Mouse (Mus musculus) intestine, embryonic 15.5 days (tissue): ENCODE results near the gene Gm28635. TPM values are rescaled to one million over a fixed set of nuclear protein-coding genes. Genes with fewer than 3 reads are reported as not detected.

ENCODE experiments used
- ATAC-seq: fragments of 200-750 bp; cut with Nextera tagmentation; 2 replicates; pipeline ENCODE4 v1.8.0; 2017; ENCODE audit warnings: moderate TSS enrichment, moderate library complexity
- H3K27ac ChIP-seq: fragments of 300-500 bp; sonication (generic); 2 replicates; pipeline ENCODE4 v1.5.1; 2015; ENCODE audit warnings: mild to moderate bottlenecking, inconsistent platforms
- H3K27me3 ChIP-seq: fragments of 300-500 bp; sonication (generic); replicated peaks from 2 replicates; pipeline ENCODE4 v1.6.1; 2015; ENCODE audit warnings: inconsistent platforms
- H3K36me3 ChIP-seq: fragments of 300-500 bp; sonication (generic); 2 replicates; pipeline ENCODE4 v1.6.1; 2015; ENCODE audit warnings: inconsistent platforms
- H3K4me1 ChIP-seq: fragments of 300-500 bp; sonication (generic); replicated peaks from 2 replicates; pipeline ENCODE4 v1.6.1; 2015; ENCODE audit warnings: inconsistent platforms
- H3K4me2 ChIP-seq: fragments of 300-500 bp; sonication (generic); replicated peaks from 2 replicates; pipeline ENCODE4 v1.6.1; 2015; ENCODE audit warnings: mild to moderate bottlenecking, inconsistent platforms
- H3K4me3 ChIP-seq: fragments of 300-500 bp; sonication (generic); replicated peaks from 2 replicates; pipeline ENCODE4 v1.5.1; 2015; ENCODE audit warnings: inconsistent platforms
- H3K9ac ChIP-seq: fragments of 300-500 bp; sonication (generic); 2 replicates; pipeline ENCODE4 v1.6.1; 2015; ENCODE audit warnings: inconsistent platforms
- H3K9me3 ChIP-seq: fragments of 300-500 bp; sonication (generic); 2 replicates; pipeline ENCODE4 v1.6.1; 2016; ENCODE audit warnings: inconsistent platforms
- WGBS: fragments of 180-500 bp; shearing (Covaris S2); methylation state at CpG from one replicate; pipeline ENCODE4 v1.1.7; 2015; 5-methylcytosine and 5-hydroxymethylcytosine counted together
- polyA plus RNA-seq: library from polyadenylated mRNA; unstranded; fragments of >200 nt; fragmentation: Nextera tagmentation; extraction: Ambion mirVana; gene quantifications from 2 replicates; pipeline ENCODE4 v1.2.1, GENCODE M21; 2015

The Gm28635 gene
- polyA plus RNA-seq, 1 experiment from 2014 or later: not detected

- Histone ChIP-seq H3K36me3 (peaks cover 17% of the 10 kb centered on the region; the same call in 1 of the 2 replicates), H3K4me1 (no peaks in the 10 kb centered on the region), H3K27me3 (no peaks in the 10 kb centered on the region), H3K4me2 (no peak overlapping the region), H3K9ac (no peak overlapping the region), H3K9me3 (no peaks in the 10 kb centered on the region), H3K4me3 (no peak overlapping the region), H3K27ac (no peak overlapping the region)
- 88% methylated on average over 6 of the region's 6 CpGs for WGBS
- 0 out of 2 replicates have a peak, but pooled peaks have one; percentile 35 for ATAC-seq
Measured at GRCm38 (mm10) chr2:84599270-84599888, 78.5 kb downstream of the Gm28635 start.

DNA sequence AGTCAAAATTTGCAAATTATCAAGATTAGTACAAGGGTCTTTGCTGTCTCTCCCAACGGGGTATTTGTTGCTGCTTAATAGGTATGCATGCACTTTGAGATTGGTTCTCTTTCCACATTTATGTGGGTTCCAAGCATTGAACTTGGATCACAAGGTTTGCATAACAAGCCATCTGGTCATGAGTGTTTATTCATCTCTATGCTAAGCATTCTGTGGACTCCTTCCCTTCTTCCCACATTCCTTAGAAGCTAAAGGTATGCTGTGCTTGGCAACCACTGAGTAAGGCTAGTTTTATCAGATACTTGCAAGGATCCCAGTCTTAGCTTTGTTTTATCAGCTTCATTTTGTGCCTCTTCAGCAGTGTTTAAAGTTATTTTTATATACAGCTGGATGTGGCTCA lies 80.7 kb downstream of the Gm28635 start:
- WGBS: 93% methylated on average over 1 of the region's 1 CpGs
- peaks cover 22% of the 10 kb centered on the region; the same call in 1 of the 2 replicates for H3K36me3 ChIP-seq
- no peaks in the 10 kb centered on the region for H3K4me1 ChIP-seq
- no peak for ATAC-seq
- H3K9me3 ChIP-seq: no peaks in the 10 kb centered on the region
- no peaks in the 10 kb centered on the region for H3K27me3 ChIP-seq
- no peak overlapping the region for H3K4me3 ChIP-seq
- H3K27ac ChIP-seq: no peak overlapping the region
- H3K4me2 ChIP-seq: no peak overlapping the region
- H3K9ac ChIP-seq: no peak overlapping the region

DNA sequence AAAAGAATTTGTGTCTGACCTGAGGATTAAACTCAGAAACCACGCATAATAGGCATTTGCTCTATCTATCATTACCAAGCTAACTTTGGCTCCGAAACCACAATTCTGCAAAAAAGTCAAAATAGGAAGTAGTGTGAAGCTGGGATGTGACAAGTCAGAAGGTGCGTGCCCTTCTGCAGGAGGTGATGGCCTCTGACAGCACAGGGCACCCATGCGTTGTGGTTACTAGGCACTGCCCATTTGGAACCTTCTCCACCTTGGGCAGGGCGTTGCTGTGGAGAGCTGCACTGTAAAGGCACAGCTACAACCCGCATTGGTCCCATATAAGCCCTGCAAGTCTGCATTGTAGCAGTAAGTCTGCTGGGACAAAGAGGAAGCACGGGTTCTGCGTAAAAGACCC lies 85.0 kb downstream of the Gm28635 start:
- H3K4me2 ChIP-seq: no peak overlapping the region
- 89% methylated on average over 8 of the region's 8 CpGs for WGBS
- no peak overlapping the region for H3K4me3 ChIP-seq
- no peaks in the 10 kb centered on the region for H3K4me1 ChIP-seq
- no peak overlapping the region for H3K9ac ChIP-seq
- no peaks in the 10 kb centered on the region for H3K9me3 ChIP-seq
- 0 out of 2 replicates have a peak, but pooled peaks have one; percentile 57 for ATAC-seq
- no peaks in the 10 kb centered on the region for H3K27me3 ChIP-seq
- peaks cover 18% of the 10 kb centered on the region for H3K36me3 ChIP-seq
- H3K27ac ChIP-seq: no peak overlapping the region

DNA sequence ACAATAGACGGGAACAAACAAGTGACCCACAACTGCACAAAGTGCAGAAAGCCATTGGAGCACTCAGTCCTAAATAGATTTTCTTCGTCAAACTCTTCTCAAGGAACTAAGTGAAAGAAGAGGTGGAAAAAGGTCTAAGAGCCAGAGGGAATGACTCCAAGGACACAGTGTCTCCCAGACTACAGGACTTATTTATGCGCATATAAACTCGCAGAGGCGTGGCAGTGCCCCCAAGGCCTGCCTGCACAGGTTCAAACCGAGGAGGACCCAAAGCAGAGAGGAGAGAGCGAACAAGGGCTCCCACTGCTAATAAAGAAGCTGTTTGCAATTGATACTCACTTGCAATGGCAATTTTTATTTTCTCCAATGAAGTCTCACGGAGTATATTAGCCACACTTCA lies 92.1 kb downstream of the Gm28635 start:
- Histone ChIP-seq H3K4me1 (no peaks in the 10 kb centered on the region), H3K9me3 (no peaks in the 10 kb centered on the region), H3K9ac (no peak overlapping the region), H3K27ac (no peak overlapping the region), H3K4me2 (no peak overlapping the region), H3K27me3 (no peaks in the 10 kb centered on the region), H3K4me3 (no peak overlapping the region), H3K36me3 (peaks cover 6% of the 10 kb centered on the region; the same call in 1 of the 2 replicates)
- ATAC-seq: no peak
- 88% methylated on average over 8 of the region's 8 CpGs for WGBS

GRCm38 (mm10) chr2:84582286-84582685 lies 95.6 kb downstream of the Gm28635 start:
- ATAC-seq: no peak

DNA sequence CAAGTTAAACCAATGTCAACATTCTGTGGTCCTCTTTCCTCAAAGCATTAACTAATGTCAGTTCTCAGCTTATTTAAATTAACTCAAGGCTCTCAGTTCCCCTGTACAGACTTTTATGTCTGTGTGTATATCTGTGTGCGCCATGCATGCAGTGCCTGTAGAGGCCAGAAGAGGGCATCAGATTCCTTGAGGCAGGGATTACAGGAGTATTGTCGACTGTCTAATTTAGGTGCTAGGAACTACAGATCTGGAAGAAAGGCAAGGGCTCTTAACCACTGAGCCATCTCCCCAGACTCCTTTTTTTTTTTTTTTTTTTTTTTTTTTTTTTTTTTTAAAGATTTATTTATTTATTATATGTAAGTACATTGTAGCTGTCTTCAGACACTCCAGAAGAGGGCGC lies 96.6 kb downstream of the Gm28635 start:
- Histone ChIP-seq H3K9me3 (no peaks in the 10 kb centered on the region), H3K4me3 (no peak overlapping the region), H3K27ac (no peak overlapping the region), H3K36me3 (no peaks in the 10 kb centered on the region), H3K27me3 (no peaks in the 10 kb centered on the region), H3K4me1 (no peaks in the 10 kb centered on the region), H3K4me2 (no peak overlapping the region), H3K9ac (no peak overlapping the region)
- 89% methylated on average over 2 of the region's 3 CpGs for WGBS
- no peak for ATAC-seq

More at GRCm38 (mm10) chr2:84582286-84582685, 95.6 kb downstream of the Gm28635 start:
- Histone ChIP-seq H3K4me1 (no peaks in the 10 kb centered on the region), H3K27me3 (no peaks in the 10 kb centered on the region), H3K36me3 (peaks cover 2% of the 10 kb centered on the region; the same call in 1 of the 2 replicates), H3K4me3 (no peak overlapping the region), H3K27ac (no peak overlapping the region), H3K4me2 (no peak overlapping the region), H3K9ac (no peak overlapping the region), H3K9me3 (no peaks in the 10 kb centered on the region)
- 83% methylated on average over 5 of the region's 5 CpGs for WGBS

DNA sequence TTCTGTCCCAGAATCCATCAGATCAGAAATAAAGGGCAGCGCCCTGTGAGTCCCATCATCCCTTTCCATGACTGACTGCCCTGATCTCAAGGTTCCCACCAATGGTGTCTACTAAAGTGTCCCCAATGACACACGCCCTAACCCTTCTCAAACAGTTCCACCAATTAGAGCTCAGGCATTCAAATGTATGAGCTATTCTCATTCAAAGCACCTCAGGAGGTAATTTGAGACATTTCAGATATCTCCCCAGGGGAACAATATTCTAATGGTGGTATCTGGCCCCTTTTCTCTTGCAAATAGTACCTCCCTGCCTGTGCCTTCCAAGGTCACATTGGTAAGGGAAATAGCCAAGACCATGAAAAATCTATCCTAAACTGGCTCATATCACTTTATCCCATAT lies 98.5 kb downstream of the Gm28635 start:
- no peak overlapping the region for H3K9ac ChIP-seq
- no peaks in the 10 kb centered on the region for H3K36me3 ChIP-seq
- 95% methylated on average over 2 of the region's 2 CpGs for WGBS
- no peaks in the 10 kb centered on the region for H3K9me3 ChIP-seq
- no peak overlapping the region for H3K27ac ChIP-seq
- no peak overlapping the region for H3K4me3 ChIP-seq
- no peaks in the 10 kb centered on the region for H3K27me3 ChIP-seq
- ATAC-seq: no peak
- H3K4me1 ChIP-seq: no peaks in the 10 kb centered on the region
- H3K4me2 ChIP-seq: no peak overlapping the region

GRCm38 (mm10) chr2:84574130-84574529 lies 103.7 kb downstream of the Gm28635 start:
- no peak for ATAC-seq
- Histone ChIP-seq H3K4me3 (no peak overlapping the region), H3K27me3 (no peaks in the 10 kb centered on the region), H3K4me2 (no peak overlapping the region), H3K27ac (no peak overlapping the region), H3K9me3 (no peaks in the 10 kb centered on the region), H3K9ac (no peak overlapping the region), H3K4me1 (no peaks in the 10 kb centered on the region), H3K36me3 (no peaks in the 10 kb centered on the region)
- 90% methylated on average over 4 of the region's 4 CpGs for WGBS

GRCm38 (mm10) chr2:84556888-84557514 lies 120.8 kb downstream of the Gm28635 start:
- 0 out of 2 replicates have a peak overlapping the region, but pooled peaks have one; percentile 6 for H3K4me3 ChIP-seq
- H3K27ac ChIP-seq: no peak overlapping the region
- no peaks in the 10 kb centered on the region for H3K27me3 ChIP-seq
- H3K4me2 ChIP-seq: peak overlapping the region; percentile 37
- WGBS: 57% methylated on average over 10 of the region's 10 CpGs
- ATAC-seq: no peak
- no peaks in the 10 kb centered on the region for H3K36me3 ChIP-seq
- H3K9me3 ChIP-seq: no peaks in the 10 kb centered on the region
- H3K9ac ChIP-seq: no peak overlapping the region
- no peaks in the 10 kb centered on the region for H3K4me1 ChIP-seq

Other genes starting within 250 kb of the Gm28635 start
- gene Tfpi, start 201.3 kb downstream of the Gm28635 start, polyA plus RNA-seq: 40.9 and 46.9 TPM in 2 replicates
- 60.7 and 64.4 TPM in 2 replicates for gene Ctnnd1, start 27.3 kb downstream of the Gm28635 start, polyA plus RNA-seq
- gene Btbd18, start 19.0 kb downstream of the Gm28635 start, polyA plus RNA-seq: 0.05 and 0.06 TPM in 2 replicates
- gene Selenoh, start 7.3 kb downstream of the Gm28635 start, polyA plus RNA-seq: 225 and 234 TPM in 2 replicates
- gene Med19, start 361 bp upstream of the Gm28635 start, polyA plus RNA-seq: 32.5 and 34.7 TPM in 2 replicates
- 140 and 144 TPM in 2 replicates for gene Tmx2, start 1.1 kb upstream of the Gm28635 start, polyA plus RNA-seq
- gene Zdhhc5, start 37.1 kb upstream of the Gm28635 start, polyA plus RNA-seq: 24.6 and 26.5 TPM in 2 replicates
- 26.3 and 26.7 TPM in 2 replicates for gene Clp1, start 49.3 kb upstream of the Gm28635 start, polyA plus RNA-seq
- gene Ypel4, start 56.0 kb upstream of the Gm28635 start, polyA plus RNA-seq: 5.1 and 6.0 TPM in 2 replicates
- gene Gm19426, start 65.6 kb upstream of the Gm28635 start, polyA plus RNA-seq: 5.5 and 6.1 TPM in 2 replicates
- 59.7 and 60.5 TPM in 2 replicates for gene Serping1, start 97.4 kb upstream of the Gm28635 start, polyA plus RNA-seq
- 46.5 TPM in 2 replicates for gene Ube2l6, start 120.8 kb upstream of the Gm28635 start, polyA plus RNA-seq
- 0.08 and 0.13 TPM in 2 replicates for gene Smtnl1, start 144.6 kb upstream of the Gm28635 start, polyA plus RNA-seq
- gene Timm10, start 149.0 kb upstream of the Gm28635 start, polyA plus RNA-seq: 56.1 and 67.2 TPM in 2 replicates
- 15.0 and 16.3 TPM in 2 replicates for gene Slc43a1, start 160.8 kb upstream of the Gm28635 start, polyA plus RNA-seq
- gene Rtn4rl2, start 208.7 kb upstream of the Gm28635 start, polyA plus RNA-seq: 1.2 and 1.7 TPM in 2 replicates